Mouse (Mus musculus) T-helper 17 cell (primary cell): ENCODE results near the gene Timeless.
"Not testable (repeated sequence)": the region's sequence is repeated elsewhere in the genome, so short reads cannot be mapped to it uniquely, and the experiment has no call there.

Experiments used
- in situ Hi-C, 2 experiments: fragments of 300-600 bp; cut with MboI, MseI; formaldehyde crosslinking; loops; 1 replicate in 1 of 2; 2 replicates in 1 of 2; pipeline ENCODE4 v1.15.1; 2025; ENCODE audit warnings: high pct_unique_total_duplicates in 2 of 2

The Timeless gene

DNA sequence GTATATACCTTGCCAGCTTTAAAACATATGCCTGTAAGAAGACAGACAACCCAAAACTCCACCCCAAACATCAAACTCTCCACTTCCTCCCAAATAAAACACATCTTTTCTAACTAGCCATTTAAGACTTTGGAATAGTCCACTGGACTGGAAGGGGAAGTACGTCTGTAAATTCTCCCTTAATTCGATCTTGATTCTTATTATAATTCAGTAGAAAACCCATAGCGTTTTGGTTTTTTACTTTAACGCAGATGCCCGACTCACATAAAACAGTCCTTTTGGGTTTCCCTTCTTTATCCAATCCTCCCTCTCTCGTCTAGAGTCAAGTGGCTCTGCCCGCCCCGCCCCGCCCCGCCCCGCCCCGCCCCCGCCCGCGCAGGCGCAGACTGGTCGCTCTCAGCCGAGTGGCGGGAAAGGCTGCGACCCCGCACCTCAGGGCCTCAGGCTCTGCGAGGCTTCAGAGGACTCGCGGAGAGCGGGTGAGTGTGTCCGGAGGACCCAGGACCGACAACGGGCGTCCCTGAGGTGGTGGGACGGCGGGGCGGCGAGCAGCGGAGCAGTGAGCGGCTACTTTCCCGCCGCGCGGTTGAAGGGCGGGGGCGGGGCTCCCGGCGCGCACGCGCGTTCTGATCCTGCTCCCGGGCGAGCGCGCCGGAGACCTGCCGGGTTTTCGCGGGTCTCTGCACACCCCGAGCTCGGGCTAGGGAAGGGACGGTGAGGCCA lies at the start of gene Timeless:
Gene Timeless, plus strand, starts transcription at position 369 of the 723 bp plus-strand sequence.
- in situ Hi-C loops = no loop called here

DNA sequence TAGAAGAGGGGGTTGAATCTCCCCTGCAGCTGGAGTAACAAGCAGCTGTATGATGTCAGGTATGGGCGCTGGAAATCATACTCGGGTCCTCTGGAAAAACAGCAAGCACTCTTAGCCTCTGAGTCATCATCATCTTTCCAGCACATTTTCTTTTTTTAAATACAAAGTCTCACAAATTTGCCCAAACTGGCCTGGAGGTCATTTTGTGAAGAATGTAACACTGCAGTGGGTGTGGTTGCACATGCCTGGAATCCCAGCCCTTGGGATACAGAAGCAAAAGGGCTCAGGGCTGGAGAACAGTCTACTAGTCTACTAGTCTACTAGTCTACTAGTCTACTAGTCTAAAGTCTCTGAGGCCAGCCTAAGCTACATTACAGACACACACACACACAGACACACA lies 47.6 kb upstream of the Timeless start:
- in situ Hi-C loops = no loop called here

DNA sequence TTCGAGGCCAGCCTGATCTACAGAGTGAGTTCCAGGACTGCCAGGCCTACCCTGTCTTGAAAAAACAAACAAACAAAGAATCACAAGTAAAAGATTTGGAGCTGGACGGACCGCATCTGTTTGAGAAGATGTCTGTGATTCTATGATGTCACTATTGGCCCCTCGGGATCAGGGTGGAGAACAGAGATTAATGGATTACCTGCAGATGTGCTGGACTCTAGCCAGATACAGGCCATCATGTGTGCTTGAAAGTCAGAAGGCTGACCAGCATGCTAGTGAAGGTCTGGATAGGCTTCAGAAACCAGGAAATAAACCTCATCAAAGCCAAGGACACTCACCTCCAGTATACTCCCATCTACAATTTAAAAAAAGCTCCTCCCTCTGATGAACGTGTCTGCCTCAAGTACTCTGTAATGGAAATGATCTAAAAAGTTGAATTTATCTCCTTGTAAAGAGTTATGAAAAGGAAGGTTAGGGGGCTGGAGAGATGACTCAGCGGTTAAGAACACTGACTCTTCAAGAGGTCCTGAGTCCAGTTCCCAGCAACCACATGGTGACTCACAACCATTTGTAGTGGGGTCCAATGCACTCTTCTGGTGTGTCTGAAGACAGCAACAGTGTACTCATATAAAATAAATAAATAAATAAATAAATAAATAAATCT lies 46.5 kb upstream of the Timeless start:
- in situ Hi-C loops = loop anchor here (5.0 kb wide), 3 partner anchors 43 to 93 kb away; partner anchors contain the start of gene Baz2a (in 1 of the 2)

DNA sequence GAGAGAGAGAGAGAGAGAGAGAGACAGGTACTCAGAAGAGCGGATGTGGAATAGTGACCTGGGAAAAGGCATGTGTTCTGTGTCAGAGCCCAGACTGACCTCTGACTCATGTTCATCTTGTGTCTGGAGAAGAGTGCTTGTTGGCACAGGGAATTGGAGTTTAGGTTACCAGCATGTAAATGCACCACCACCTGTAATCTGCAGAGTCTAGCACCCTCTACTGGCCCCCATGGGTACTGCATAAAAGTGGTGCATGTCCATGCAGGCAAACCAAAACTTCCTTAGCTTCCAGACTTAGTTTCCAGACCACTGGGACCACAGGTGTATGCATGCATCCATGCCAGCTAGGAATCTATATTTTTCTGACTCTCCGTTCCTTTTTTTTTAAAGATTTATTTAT lies 45.9 kb upstream of the Timeless start:
- in situ Hi-C loops = loop anchor here (5.0 kb wide), 3 partner anchors 44 to 94 kb away; partner anchors contain the start of gene Baz2a (in 1 of the 2)

DNA sequence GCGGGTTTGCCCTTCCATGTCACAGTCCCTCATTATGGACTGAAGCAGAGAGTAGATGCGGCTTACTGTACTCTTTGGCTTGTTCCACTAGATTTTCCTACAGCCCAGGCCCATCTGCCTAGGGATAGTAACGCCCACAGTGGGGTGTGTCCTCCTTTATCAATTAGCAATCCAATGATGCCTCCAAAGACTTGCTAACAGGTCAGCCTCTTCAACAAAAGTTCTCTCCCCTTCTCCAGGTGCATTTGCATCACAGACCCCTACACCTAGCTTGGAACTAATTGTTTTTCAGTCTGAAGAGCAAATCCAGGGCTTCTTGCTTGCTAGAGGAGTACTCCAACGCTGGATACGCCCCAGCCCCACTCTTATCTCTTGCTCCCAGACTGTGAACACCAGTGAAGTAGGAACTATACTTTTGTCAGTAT lies 44.7 kb upstream of the Timeless start:
- in situ Hi-C loops = loop anchor here (5.0 kb wide), 3 partner anchors 45 to 95 kb away; partner anchors contain the start of gene Baz2a (in 1 of the 2)

DNA sequence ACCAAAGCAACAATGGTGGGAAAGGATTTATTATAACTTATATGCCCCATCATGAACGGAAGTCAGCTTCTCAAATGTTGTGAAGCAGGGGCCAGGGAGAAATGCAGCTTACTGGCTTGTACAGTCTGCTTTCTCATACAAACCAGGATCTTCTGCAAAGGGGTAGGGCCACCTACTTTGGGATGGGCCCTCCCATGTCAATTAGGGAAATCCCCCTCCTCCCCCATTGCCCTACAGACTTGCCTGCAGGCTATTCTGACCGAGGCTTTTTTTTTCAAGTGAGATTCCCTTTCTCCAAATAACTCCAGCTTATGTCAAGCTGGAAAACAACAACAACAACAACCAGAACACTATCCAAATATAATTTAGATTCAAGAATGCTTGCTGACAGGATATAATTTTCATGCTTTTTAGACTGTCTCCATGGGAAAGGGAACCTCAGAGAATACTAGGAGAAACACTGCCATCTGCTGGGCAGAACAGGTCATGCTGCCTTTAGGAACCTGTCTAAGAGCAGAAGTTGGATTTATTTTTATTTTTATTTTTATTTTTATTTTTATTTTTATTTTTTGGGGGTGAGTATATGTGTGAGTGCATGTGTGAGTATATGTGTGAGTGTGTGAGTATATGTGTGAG lies 43.5 kb upstream of the Timeless start:
- in situ Hi-C loops = loop anchor here (5.0 kb wide), 3 partner anchors 46 to 96 kb away; partner anchors contain the start of gene Baz2a (in 1 of the 2)

DNA sequence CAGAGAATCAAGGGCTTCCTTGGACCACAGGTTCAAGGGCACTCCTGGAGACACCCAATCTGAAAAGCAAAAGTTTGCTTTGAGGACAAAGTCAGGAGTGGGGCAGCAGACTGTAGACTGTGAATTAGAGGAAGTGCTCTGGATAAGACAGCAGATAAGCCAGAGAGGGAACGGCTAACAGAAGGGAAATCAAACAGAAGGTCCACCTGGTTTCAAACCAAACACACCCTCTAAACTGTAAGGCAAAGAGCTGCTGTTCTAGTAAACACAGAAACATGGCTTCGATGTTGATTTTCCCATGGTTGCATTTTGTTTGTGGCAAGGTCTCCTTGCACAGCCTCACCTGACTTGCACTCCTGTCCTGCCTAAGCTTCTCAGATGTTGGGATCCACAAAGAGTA lies 40.4 kb upstream of the Timeless start:
- in situ Hi-C loops = no loop called here

DNA sequence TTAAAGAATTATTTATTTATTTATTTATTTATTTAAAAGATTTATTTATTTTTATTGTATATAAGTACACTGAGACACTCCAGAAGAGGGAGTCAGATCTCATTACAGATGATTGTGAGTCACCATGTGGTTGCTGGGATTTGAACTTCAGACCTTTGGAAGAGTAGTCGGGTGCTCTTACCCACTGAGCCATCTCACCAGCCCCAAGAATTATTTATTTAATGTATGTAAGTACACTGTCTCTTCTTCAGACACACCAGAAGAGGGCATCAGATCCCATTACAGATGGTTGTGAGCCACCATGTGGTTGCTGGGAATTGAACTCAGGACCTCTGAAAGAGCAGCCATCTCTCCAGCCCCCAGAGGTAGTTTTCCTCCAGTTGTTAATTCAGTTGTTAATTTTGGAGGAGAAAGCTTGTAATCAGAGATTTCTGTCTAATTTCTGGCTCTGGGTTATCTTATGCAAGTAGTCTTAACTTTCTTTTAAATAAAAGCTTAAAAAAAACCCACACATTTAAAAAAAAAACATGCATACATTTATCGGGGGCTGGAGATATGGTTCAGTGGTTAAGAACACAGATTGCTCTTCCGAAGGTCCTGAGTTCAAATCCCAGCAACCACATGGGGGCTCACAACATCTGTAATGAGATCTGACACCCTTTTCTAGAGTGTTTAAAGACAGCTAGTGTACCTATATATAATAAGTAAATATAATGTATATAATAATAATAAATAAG lies 39.7 kb upstream of the Timeless start:
- in situ Hi-C loops = not testable (repeated sequence)

DNA sequence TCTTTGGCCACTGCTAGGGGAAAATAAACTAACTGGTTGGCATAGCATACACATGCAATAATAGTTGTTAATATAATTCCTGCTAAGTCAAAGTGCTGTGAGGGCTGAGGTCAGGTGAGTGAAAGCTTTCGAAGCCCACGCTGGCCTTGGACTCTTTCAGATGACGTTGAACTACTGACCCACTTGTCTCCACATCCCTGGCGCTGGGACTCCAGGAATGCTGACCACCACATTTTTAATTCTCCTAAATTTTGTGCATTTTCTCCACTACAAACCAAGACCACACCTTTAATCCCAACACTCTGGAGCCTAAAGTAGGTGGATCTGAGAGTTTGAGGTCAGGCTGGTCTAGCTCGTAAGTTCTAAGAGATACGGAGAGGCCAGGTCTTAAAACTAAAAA lies 38.8 kb upstream of the Timeless start:
- in situ Hi-C loops = no loop called here

DNA sequence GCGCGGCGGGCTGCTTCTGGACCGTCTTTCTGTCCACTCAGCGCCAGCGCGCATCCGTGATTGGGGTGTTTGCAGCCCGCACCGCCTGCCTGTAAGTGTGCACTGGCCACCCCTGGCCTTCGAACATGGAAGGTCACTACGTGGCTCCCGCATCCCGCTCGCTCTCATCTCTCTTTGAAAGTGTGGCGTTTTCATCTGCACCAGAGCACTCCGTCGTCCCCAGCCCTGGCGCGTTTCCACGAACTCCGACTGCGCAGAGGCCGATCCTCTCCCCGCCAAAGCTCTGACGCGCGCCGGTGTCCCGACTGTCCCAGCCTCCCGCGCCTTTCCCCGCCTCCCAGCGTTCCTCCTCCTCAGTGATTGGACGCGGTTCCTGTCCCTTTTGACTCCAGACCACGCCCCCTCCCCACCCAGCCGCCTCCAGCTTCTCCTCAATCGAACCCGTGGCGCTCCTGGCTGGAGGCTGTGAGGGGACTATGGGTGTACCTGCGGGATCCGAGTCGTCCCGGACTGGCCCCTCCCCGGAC lies 37.8 kb upstream of the Timeless start, which contains the start of gene Gls2:
Gene Gls2, plus strand, starts transcription at position 434 of the 527 bp plus-strand sequence.
- in situ Hi-C loops = no loop called here

DNA sequence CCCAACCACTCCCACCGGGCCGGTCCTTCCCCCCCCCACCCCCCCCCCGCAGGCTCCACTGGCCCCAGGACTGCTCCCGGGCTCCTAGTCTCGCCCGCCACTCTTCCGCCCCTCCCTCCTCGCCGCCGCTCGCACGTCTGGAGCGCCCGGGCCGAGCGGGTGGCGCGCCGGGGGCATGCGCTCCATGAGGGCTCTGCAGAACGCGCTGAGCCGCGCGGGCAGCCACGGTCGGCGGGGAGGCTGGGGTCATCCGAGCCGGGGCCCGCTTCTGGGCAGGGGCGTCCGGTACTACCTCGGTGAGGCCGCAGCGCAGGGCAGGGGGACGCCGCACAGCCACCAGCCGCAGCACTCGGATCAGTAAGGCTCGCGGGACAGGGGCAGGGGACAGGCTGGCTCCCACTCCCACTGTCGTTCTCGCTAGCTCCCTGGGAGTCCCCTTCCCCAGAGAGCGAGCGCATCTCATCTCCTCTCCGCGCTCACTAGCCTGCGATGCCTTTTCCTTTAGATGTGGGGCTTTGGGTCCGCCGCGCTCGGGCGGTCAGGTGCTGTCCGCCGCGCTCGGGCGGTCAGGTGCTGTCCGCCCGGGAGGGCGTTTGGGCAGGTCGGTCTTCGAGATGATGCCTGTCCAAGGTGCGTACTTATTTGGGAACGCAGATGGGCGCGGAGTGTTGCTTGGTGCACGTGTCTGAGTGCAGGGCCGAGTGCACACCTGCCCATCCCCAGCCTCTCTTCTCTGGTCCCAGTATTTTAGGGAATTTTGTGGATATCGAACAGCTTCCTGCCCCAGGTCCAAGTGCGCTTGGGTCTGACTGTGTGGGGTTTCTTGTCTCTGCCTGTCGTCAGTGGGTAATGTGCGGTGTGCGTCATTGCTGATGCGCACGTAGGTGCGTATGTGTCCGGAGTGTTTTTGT lies 37.1 kb upstream of the Timeless start:
- in situ Hi-C loops = no loop called here

DNA sequence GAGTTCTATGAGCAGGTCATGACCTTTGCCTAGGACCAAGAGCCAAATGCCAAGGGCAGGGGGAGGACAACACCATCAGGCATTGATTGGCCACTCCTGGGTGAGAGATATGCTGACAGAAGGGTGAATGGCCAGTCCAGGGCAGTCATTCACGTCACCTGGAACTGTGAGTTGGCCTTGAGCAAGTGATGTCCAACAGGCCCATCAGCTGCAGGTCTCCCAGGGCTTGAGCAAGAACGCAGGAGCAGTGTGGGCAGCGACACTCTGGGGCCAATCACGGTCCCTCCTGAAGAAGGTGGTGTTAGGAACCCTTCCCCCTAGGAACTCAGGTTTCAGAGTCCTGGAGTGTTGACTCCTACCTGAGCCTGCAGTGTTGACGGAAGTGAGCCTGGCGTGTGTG lies 30.0 kb upstream of the Timeless start:
- in situ Hi-C loops = no loop called here

DNA sequence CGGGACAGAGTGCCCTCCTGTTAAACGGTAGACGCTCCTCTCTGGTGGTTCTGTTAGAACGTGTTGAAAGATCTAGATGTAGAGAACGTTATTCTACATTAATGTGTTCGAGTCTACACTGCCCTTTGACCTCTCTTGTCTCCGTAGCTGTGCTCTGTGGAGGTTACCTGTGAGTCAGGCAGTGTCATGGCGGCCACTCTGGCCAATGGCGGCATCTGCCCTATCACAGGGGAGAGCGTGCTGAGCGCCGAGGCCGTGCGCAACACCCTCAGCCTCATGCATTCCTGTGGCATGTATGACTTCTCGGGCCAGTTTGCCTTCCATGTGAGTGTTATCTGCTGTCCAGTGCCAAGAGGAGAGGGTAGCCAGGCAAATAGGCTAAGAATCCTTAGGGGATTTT lies 26.9 kb upstream of the Timeless start:
- in situ Hi-C loops = no loop called here

DNA sequence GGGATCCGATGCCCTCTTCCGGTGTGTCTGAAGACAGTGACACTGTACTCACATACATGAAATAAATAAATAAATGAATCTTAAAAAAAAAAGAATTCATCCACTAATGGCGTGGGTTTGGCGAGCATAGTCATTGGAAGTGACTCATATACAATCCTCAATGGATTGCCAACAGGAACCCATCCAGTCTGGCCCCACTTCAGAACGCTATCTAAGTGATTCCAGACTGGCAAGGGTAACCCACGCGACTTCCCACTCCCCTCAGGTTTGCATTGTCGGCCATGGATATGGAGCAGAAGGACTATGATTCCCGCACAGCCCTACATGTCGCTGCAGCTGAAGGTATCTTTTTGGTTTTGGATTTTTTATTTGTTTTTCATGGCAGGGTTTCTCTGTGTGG lies 23.5 kb upstream of the Timeless start:
- in situ Hi-C loops = no loop called here

DNA sequence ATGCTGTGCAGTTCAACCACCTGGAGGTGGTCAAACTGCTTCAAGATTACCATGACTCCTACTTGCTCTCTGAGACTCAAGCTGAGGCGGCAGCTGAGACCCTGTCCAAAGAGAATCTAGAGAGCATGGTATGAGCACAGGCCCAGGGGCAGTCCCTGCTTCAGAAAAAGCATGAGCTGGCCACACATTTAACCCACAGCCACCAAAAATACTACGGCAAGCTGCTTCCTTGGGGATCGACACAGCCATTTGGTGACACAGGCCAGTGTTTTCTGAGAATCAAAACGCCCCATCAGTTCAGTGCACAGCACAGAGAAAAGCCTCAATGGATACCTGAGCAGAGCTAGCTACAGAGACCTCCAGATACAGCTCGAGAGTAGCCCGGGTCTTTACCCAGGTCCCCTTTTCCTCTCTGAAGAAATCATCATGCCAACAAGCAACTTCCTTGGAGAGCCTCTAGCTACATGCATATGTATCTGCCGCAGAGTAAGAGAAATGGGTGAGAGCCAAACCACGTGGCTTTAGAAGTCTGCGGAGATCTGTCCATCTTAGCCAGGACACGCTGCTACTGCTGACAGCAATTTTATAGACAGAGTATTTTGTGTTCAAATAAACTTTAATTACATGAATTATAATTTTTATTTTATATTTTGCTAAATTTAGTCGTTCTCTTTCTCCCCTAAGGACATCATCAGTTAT lies 22.4 kb upstream of the Timeless start:
- in situ Hi-C loops = no loop called here

DNA sequence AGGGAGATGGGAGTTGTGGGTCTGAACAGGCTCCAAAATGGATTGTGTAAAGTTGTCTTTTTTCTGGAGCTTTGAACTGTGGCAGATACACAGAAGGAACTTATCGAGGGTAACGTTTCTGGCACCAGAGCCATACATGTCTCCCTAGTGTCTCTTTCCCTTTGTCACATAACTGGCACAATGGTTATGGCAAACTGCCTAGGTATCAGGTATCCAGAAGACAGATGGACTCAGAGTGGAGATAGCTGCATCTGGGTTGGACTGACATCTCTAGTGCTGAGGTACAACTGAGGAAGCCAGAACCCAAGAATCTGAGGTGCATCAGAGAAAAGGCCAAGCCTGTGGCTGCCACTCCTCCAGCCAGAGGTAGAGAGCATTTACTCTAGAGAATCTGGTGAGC lies 21.7 kb upstream of the Timeless start:
- in situ Hi-C loops = no loop called here

DNA sequence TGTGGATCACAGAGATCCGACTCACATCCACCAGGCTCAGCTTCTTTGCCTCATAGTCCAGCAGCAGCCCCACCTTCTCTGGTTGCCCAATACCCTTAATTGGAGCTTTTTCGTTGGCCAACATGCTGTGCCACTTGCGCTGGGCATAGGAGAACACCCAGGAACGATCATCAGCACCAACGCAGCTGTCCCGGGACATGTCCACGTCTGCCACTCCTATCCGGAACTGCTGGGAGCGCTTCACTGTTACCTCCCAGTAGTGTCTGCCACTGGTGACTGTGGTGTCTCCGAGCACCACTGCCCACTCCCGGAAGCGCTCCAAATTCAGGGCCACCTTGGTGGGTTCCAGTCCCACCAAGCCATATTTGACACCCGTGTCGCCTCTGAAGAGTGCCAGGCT lies 20.9 kb upstream of the Timeless start:
- in situ Hi-C loops = no loop called here

DNA sequence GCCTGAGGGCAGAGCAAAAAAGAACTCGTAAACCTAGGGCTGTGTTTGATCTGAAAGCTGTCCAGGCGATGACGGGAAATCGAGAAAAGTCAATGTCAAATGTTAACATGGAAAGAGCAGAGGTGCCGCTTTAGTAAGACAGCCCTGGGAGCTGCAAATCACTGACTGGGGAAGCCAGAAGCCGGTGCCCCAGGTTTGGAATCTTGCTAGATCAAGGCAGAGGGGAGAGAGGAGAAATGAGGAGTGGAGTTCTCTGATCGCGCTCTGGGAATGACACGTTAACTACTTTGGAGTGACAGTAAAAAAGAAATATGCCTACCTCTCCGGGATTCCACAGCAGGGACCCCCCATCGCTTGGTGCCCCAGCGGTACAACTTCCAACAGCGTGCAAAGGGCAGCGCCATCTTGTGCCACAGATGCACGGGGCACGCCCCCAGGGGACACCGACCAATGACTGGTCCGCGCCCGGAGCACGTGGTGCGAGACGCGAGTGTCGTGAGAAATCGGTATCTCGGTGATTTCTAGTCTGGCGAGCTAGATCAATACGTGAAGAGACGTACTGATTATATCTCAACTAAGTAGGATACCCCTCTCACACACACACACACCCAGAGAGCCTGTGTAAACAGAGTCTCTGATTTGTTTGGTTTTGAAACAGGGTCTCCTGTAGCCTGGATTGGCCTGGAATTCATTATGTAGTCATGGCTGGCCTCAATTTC lies 20.3 kb upstream of the Timeless start, which contains the start of gene Spryd4:
Gene Spryd4, minus strand, starts transcription at position 418 of the 719 bp plus-strand sequence.
- in situ Hi-C loops = no loop called here

DNA sequence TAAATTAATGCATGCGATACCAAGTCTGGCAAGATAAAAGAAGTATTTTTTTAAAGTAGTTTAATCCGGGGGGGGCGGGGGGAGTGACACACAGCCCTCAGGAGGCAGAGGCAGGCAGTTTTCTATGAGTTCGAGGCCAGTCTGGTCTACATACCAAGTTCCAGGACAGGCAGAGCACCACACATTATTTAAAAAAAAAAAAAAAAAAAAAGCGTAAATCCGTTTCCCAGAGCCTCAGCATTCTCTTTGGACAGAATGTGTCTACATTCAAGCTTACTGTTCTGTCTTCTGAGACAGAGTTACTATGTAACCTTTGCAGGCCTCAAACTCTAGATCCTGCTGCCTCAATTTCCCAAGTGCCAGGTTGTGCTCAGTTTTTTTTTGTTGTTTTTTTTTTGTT lies 19.7 kb upstream of the Timeless start:
- in situ Hi-C loops = no loop called here
